9 mouse cellular contexts compared by ENCODE assay signal in genomic region chr8:126398349-126398748, GRCm38 (mm10). TPM values are rescaled to one million over a fixed set of nuclear protein-coding genes. Genes with fewer than 3 reads are reported as not detected.
A peak's percentile ranks its signal among the peaks of the same experiment; 100 is the strongest.
DNase-seq lines count a peak whose midpoint lies in the region; ATAC-seq and TF ChIP-seq lines count a peak whose summit lies in the region.
"Had no signal": no experiment of that assay in that cellular context is flagged by ENCODE, and none has a peak within 500 bp of the region (broad histone marks: within the 10 kb centered on the region; RNA-seq: fewer than 3 reads in every experiment).

No protein-coding gene starts in this region.

- TF ChIP-seq CTCF in brain, embryonic 14.5 days (IDR thresholded peaks at IDR 0.05; ENCODE audit: borderline replicate concordance, extremely low read depth, insufficient read depth, insufficient read length): peak; percentile 36; the same call in 1 of the 2 replicates

- TF ChIP-seq POLR2A in brain, embryonic 14.5 days (IDR thresholded peaks at IDR 0.05; ENCODE audit: borderline replicate concordance, extremely low read depth, insufficient read depth, insufficient read length, poor library complexity, severe bottlenecking): no peak

- DNase-seq in cerebellum, postnatal 4 days (ENCODE audit: low spot score in 2 of 2): no peak
- DNase-seq in kidney, postnatal 14 days: peak; percentile 15
- no peak for DNase-seq in kidney, adult 11 months
- peak; percentile 9 for DNase-seq in 3T3-L1 (ENCODE audit: low read depth, low spot score)
- DNase-seq in brain, embryonic 14.5 days (ENCODE audit: low read depth): no peak
- DNase-seq in adipocyte (ENCODE audit: low spot score): no peak
- no peak for DNase-seq in thymus, postnatal 14 days
- DNase-seq: left cerebral cortex, postnatal 4 days had no signal

- ATAC-seq in cerebellum, adult (ENCODE audit: insufficient number of reproducible peaks, low FRiP score, low TSS enrichment): peak; percentile 61; the same call in 1 of the 2 replicates

RNA-seq across cellular contexts. Expression of gene Coa6, which starts 24.0 kb away (rescaled TPM):
- 32.4 and 46.8 TPM in 2 replicates for polyA plus RNA-seq in brain, embryonic 14.5 days (2012; rRNA removed)

Comparison
In these comparisons a context has a peak if more than half of its experiments do, and no peak if none do; other contexts are left out.
1. DNase-seq: peak in kidney, postnatal 14 days (single experiment) and 3T3-L1 (single experiment); none in cerebellum, postnatal 4 days (0 of 2), kidney, adult 11 months (single experiment), brain, embryonic 14.5 days (single experiment), adipocyte (single experiment) and thymus, postnatal 14 days (single experiment).